Mouse (Mus musculus) MEL (cell line): ENCODE measurements around the gene Cacng4. TPM values are rescaled to one million over a fixed set of nuclear protein-coding genes. Genes with fewer than 3 reads are reported as not detected.

Source experiments
- DNase-seq: peaks from one replicate; pipeline ENCODE4 v3.0.0; 2011; ENCODE audit warnings: low read depth, low spot score
- H3K27ac ChIP-seq: 2 replicates; pipeline ENCODE4 v1.5.1; 2012; ENCODE audit warnings: low read depth, mild to moderate bottlenecking, control low read depth, low read length, moderate library complexity; ENCODE audit not compliant: control insufficient read depth
- H3K27me3 ChIP-seq, 2 experiments: fragments of 150-350 bp in 1 of 2; sonication (generic) in 1 of 2; 2 replicates each; pipeline ENCODE4 v1.6.1; 2012; ENCODE audit warnings: low read length in 2 of 2, mild to moderate bottlenecking in 2 of 2, improper control_type of control experiment in 1 of 2, moderate library complexity in 1 of 2; ENCODE audit not compliant: insufficient read depth in 2 of 2, control insufficient read depth in 1 of 2
- H3K36me3 ChIP-seq, 2 experiments: 2 replicates each; pipeline ENCODE4 v1.6.1; 2012 to 2014; ENCODE audit warnings: low read length in 2 of 2, improper control_type of control experiment in 1 of 2, inconsistent platforms in 1 of 2, mild to moderate bottlenecking in 1 of 2; ENCODE audit not compliant: insufficient read depth in 2 of 2, control insufficient read depth in 1 of 2
- H3K4me1 ChIP-seq, 2 experiments: fragments of 150-350 bp in 1 of 2; sonication (generic) in 1 of 2; 2 replicates each; pipeline ENCODE4 v1.6.1; 2012; ENCODE audit warnings: low read length in 2 of 2, improper control_type of control experiment in 1 of 2, mild to moderate bottlenecking in 1 of 2; ENCODE audit not compliant: insufficient read depth in 2 of 2, control insufficient read depth in 1 of 2
- H3K4me3 ChIP-seq, 2 experiments: fragments of 150-350 bp in 1 of 2; sonication (generic) in 1 of 2; 2 replicates each; pipeline ENCODE4 v1.5.1; 2012; ENCODE audit warnings: low read depth in 2 of 2, low read length in 2 of 2, mild to moderate bottlenecking in 2 of 2, moderate library complexity in 2 of 2, control low read depth in 1 of 2, improper control_type of control experiment in 1 of 2; ENCODE audit not compliant: control insufficient read depth in 1 of 2, insufficient read depth in 1 of 2
- H3K79me2 ChIP-seq: 2 replicates; pipeline ENCODE4 v1.6.1; 2012; ENCODE audit warnings: mild to moderate bottlenecking, low read length, moderate library complexity; ENCODE audit not compliant: control insufficient read depth, poor library complexity, insufficient read depth
- H3K9ac ChIP-seq: 2 replicates; pipeline ENCODE4 v1.6.1; 2012; ENCODE audit warnings: low read depth, mild to moderate bottlenecking, control low read depth, low read length, moderate library complexity; ENCODE audit not compliant: control insufficient read depth, poor library complexity, severe bottlenecking
- H3K9me3 ChIP-seq: fragments of 150-350 bp; sonication (generic); replicated peaks from 2 replicates; pipeline ENCODE4 v1.6.1; 2012; ENCODE audit warnings: mild to moderate bottlenecking, low read length, improper control_type of control experiment, moderate library complexity; ENCODE audit not compliant: insufficient read depth
- BHLHE40 ChIP-seq: IDR thresholded peaks from 2 replicates; pipeline ENCODE4 v1.6.1; 2012; ENCODE audit warnings: low read depth, mild to moderate bottlenecking, inconsistent platforms, low read length, improper control_type of control experiment, borderline replicate concordance
- CHD1 ChIP-seq: IDR thresholded peaks from 2 replicates; pipeline ENCODE4 v1.6.1; 2012; ENCODE audit warnings: low read depth, mild to moderate bottlenecking, inconsistent platforms, low read length, improper control_type of control experiment
- CHD2 ChIP-seq: IDR thresholded peaks from 2 replicates; pipeline ENCODE4 v1.6.1; 2011; ENCODE audit warnings: low read length, improper control_type of control experiment
- E2F4 ChIP-seq: IDR thresholded peaks from 2 replicates; pipeline ENCODE4 v1.6.1; 2011; ENCODE audit warnings: low read depth, low read length, improper control_type of control experiment, borderline replicate concordance
- HCFC1 ChIP-seq: IDR thresholded peaks from 2 replicates; pipeline ENCODE4 v1.6.1; 2012; ENCODE audit warnings: low read depth, mild to moderate bottlenecking, inconsistent platforms, low read length, improper control_type of control experiment, moderate library complexity
- JUND ChIP-seq: IDR thresholded peaks from 2 replicates; pipeline ENCODE4 v1.6.1; 2011; ENCODE audit warnings: low read depth, mild to moderate bottlenecking, improper control_type of control experiment, low read length
- MAX ChIP-seq: IDR thresholded peaks from 2 replicates; pipeline ENCODE4 v1.6.1; 2011; ENCODE audit warnings: low read length, improper control_type of control experiment
- MAZ ChIP-seq: IDR thresholded peaks from 2 replicates; pipeline ENCODE4 v1.6.1; 2012; ENCODE audit warnings: low read depth, mild to moderate bottlenecking, inconsistent platforms, low read length, improper control_type of control experiment
- MYC ChIP-seq: IDR thresholded peaks from 2 replicates; pipeline ENCODE4 v1.6.1; 2011; ENCODE audit warnings: low read depth, mild to moderate bottlenecking, low read length, improper control_type of control experiment, moderate library complexity
- NRF1 ChIP-seq: IDR thresholded peaks from 2 replicates; pipeline ENCODE4 v1.6.1; 2014; ENCODE audit warnings: low read depth, mild to moderate bottlenecking, inconsistent platforms, low read length, improper control_type of control experiment, moderate library complexity; ENCODE audit not compliant: poor library complexity, insufficient read depth, severe bottlenecking
- RAD21 ChIP-seq: IDR thresholded peaks from 2 replicates; pipeline ENCODE4 v1.6.1; 2011; ENCODE audit warnings: mild to moderate bottlenecking, low read depth, low read length, improper control_type of control experiment
- SIN3A ChIP-seq: IDR thresholded peaks from 2 replicates; pipeline ENCODE4 v1.6.1; 2012; ENCODE audit warnings: low read length, improper control_type of control experiment, inconsistent platforms
- SMC3 ChIP-seq: IDR thresholded peaks from 2 replicates; pipeline ENCODE4 v1.6.1; 2011; ENCODE audit warnings: low read depth, low read length, improper control_type of control experiment
- TBP ChIP-seq: IDR thresholded peaks from 2 replicates; pipeline ENCODE4 v1.8.0; 2011; ENCODE audit warnings: low read depth, low read length, improper control_type of control experiment
- UBTF ChIP-seq: IDR thresholded peaks from 2 replicates; pipeline ENCODE4 v1.6.1; 2012; ENCODE audit warnings: low read depth, mild to moderate bottlenecking, inconsistent platforms, low read length, improper control_type of control experiment, moderate library complexity, borderline replicate concordance; ENCODE audit not compliant: insufficient read depth
- ZKSCAN1 ChIP-seq: IDR thresholded peaks from 2 replicates; pipeline ENCODE4 v1.6.1; 2012; ENCODE audit warnings: low read depth, mild to moderate bottlenecking, inconsistent platforms, low read length, improper control_type of control experiment, moderate library complexity
- polyA plus RNA-seq, 2 experiments: library from polyadenylated mRNA; stranded (reverse) in 1 of 2; unstranded in 1 of 2; fragments of >175 nt in 1 of 2; fragments of >200 nt in 1 of 2; gene quantifications; 2 replicates each; pipeline versions ENCODE4 v1.2.1 to v1.2.4; 2012; ENCODE audit warnings: low replicate concordance in 2 of 2, low read depth in 1 of 2; ENCODE audit not compliant: insufficient read length in 2 of 2, insufficient read depth in 1 of 2, missing spikeins in 1 of 2
- total RNA-seq: library from RNA; depleted of rRNA; stranded (reverse); fragments of 300-350 nt; gene quantifications from 2 replicates; pipeline ENCODE4 v1.2.3, GENCODE M21; 2012

The Cacng4 gene
- total and polyA plus RNA-seq, 3 experiments, result not detected

DNA sequence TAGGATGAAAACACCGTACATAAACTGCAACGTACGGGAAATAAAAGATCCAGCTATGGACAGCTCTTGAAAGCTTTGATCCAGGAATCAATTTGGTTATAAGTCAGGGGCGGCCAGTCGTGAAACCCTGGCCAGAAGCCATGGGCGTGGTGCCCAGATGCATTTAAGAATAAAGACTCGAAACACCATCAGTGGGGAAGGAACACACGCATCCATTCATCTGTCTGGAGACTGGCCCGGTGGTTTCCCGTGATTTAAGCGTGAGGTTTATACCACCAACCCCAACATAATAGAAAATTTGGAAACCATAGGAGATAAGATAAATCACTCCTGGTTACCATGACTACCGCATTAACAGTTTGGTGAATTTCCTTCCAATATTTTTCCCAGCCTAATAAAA, 16.9 kb downstream of the Cacng4 start:
- Histone ChIP-seq H3K9me3 (no peaks in the 10 kb centered on the region), H3K36me3 (no peaks in the 10 kb centered on the region), H3K4me1 (no peaks in the 10 kb centered on the region), H3K4me3 (no peak overlapping the region), H3K27ac (no peak overlapping the region), H3K9ac (no peak overlapping the region), H3K27me3 (no peaks in the 10 kb centered on the region), H3K79me2 (no peaks in the 10 kb centered on the region)
- DNase-seq, result no peak
- TF ChIP-seq MAX (no peak), SIN3A (no peak), TBP (no peak), NRF1 (no peak), MYC (no peak), CHD1 (no peak), RAD21 (no peak), BHLHE40 (no peak)

DNA sequence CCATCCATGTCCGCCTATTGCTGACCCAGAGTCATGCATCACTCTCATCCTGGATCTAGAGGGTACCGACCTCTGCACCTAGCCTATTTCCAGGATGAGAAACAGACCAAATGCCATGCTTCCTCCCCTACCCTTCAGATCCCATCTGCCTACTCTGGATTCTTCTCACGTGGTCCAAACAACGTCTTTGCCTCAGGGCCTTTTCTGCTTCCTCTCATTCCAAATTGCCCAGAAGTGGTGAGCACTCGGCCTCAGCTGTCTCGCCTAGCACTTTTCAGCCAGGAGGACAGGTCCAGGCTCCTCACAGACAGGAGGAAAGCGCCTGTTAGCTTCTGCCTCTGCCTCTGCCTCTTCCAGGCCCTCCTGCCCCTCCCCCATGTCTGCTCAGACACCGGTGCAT, 21.0 kb downstream of the Cacng4 start:
- no peaks in the 10 kb centered on the region for H3K9me3 ChIP-seq
- no peaks in the 10 kb centered on the region for H3K4me1 ChIP-seq
- H3K36me3 ChIP-seq, result no peaks in the 10 kb centered on the region
- TF ChIP-seq BHLHE40, result no peak
- no peak for TF ChIP-seq CHD2
- TF ChIP-seq JUND, result no peak
- no peak for TF ChIP-seq ZKSCAN1
- no peak for TF ChIP-seq E2F4
- no peak for TF ChIP-seq UBTF
- no peak overlapping the region for H3K9ac ChIP-seq
- H3K4me3 ChIP-seq, result no peak overlapping the region
- no peaks in the 10 kb centered on the region for H3K79me2 ChIP-seq
- H3K27ac ChIP-seq, result no peak overlapping the region
- peaks cover 0 to 2% of the 10 kb centered on the region in 2 experiments; a peak in 1 of 4 replicates for H3K27me3 ChIP-seq
- DNase-seq, result no peak

DNA sequence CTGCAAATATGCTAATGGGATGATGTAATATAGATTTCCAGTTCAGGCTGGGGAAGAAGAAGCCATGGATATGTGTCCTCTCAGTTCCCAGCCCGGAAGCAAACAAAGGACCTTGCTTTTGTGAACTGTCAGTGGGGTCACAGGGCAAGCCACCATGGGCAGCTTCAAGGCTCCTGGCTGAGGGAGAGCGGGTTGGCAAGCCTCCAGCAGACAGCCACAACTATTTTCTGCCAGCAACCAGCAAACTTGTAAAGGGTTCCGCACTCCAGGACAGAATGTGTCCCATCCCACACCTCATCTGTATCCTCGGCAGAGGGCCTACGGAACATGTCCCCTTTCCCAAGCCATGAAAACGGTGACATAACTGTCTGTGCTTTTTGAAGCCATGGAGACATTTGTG, 22.4 kb downstream of the Cacng4 start:
- peaks cover 0 to 3% of the 10 kb centered on the region in 2 experiments; a peak in 2 of 4 replicates for H3K27me3 ChIP-seq
- no peaks in the 10 kb centered on the region for H3K4me1 ChIP-seq
- no peaks in the 10 kb centered on the region for H3K9me3 ChIP-seq
- no peak overlapping the region for H3K9ac ChIP-seq
- H3K27ac ChIP-seq, result no peak overlapping the region
- no peak overlapping the region for H3K4me3 ChIP-seq
- DNase-seq, result no peak
- TF ChIP-seq ZKSCAN1 (no peak), MAZ (no peak), SMC3 (no peak), UBTF (no peak), HCFC1 (no peak)
- no peaks in the 10 kb centered on the region for H3K79me2 ChIP-seq
- H3K36me3 ChIP-seq, result no peaks in the 10 kb centered on the region
